Mouse (Mus musculus) ES-E14 (cell line): ENCODE results near the gene Ano10. TPM values are rescaled to one million over a fixed set of nuclear protein-coding genes. Genes with fewer than 3 reads are reported as not detected.

Source experiments
- DNase-seq: peaks from one replicate; pipeline ENCODE4 v3.0.0-alpha.2; 2013; ENCODE audit warnings: low read depth, low spot score
- H3K27ac ChIP-seq: 2 replicates; pipeline ENCODE4 v1.5.1; 2012; ENCODE audit warnings: low read depth, mild to moderate bottlenecking, low read length, moderate library complexity, mixed read lengths; ENCODE audit not compliant: poor library complexity, insufficient read depth, severe bottlenecking
- H3K36me3 ChIP-seq: 2 replicates; pipeline ENCODE4 v1.6.1; 2012; ENCODE audit warnings: mild to moderate bottlenecking, low read length, moderate library complexity, mixed read lengths; ENCODE audit not compliant: control insufficient read depth, poor library complexity, insufficient read depth, severe bottlenecking
- H3K4me1 ChIP-seq, 2 experiments: fragments of 150-350 bp in 1 of 2; sonication (generic) in 1 of 2; 2 replicates each; pipeline ENCODE4 v1.6.1; 2012; ENCODE audit warnings: low read length in 2 of 2, mild to moderate bottlenecking in 1 of 2, mixed read lengths in 1 of 2; ENCODE audit not compliant: control insufficient read depth in 2 of 2, insufficient read depth in 2 of 2, poor library complexity in 1 of 2
- H3K4me3 ChIP-seq, 2 experiments: fragments of 150-350 bp in 1 of 2; sonication (generic) in 1 of 2; 2 replicates each; pipeline ENCODE4 v1.5.1; 2012; ENCODE audit warnings: low read length in 2 of 2, low read depth in 1 of 2, mild to moderate bottlenecking in 1 of 2, mixed read lengths in 1 of 2; ENCODE audit not compliant: insufficient read depth in 1 of 2, poor library complexity in 1 of 2, severe bottlenecking in 1 of 2
- H3K9ac ChIP-seq: 2 replicates; pipeline ENCODE4 v1.6.1; 2012; ENCODE audit warnings: low read depth, mild to moderate bottlenecking, low read length, mixed read lengths; ENCODE audit not compliant: poor library complexity, insufficient read depth, severe bottlenecking
- H3K9me3 ChIP-seq: fragments of 150-350 bp; sonication (generic); 2 replicates; pipeline ENCODE4 v1.6.1; 2012; ENCODE audit warnings: low read depth, mild to moderate bottlenecking, low read length; ENCODE audit not compliant: control insufficient read depth, insufficient read depth
- CHD2 ChIP-seq: IDR thresholded peaks from 2 replicates; pipeline ENCODE4 v1.6.1; 2014; ENCODE audit warnings: mild to moderate bottlenecking, low read depth, low read length, inconsistent platforms
- HCFC1 ChIP-seq: IDR thresholded peaks from 2 replicates; pipeline ENCODE4 v1.6.1; 2012; ENCODE audit warnings: low read length, inconsistent platforms, borderline replicate concordance; ENCODE audit not compliant: insufficient read depth
- MAFK ChIP-seq: IDR thresholded peaks from 2 replicates; pipeline ENCODE4 v1.6.1; 2014; ENCODE audit warnings: mild to moderate bottlenecking, low read depth, low read length, inconsistent platforms; ENCODE audit not compliant: insufficient read depth
- ZC3H11A ChIP-seq: IDR thresholded peaks from 2 replicates; pipeline ENCODE4 v1.6.1; 2012; ENCODE audit warnings: low read depth, mild to moderate bottlenecking, inconsistent platforms, low read length, borderline replicate concordance
- ZNF384 ChIP-seq: IDR thresholded peaks from 2 replicates; pipeline ENCODE4 v1.6.1; 2012; ENCODE audit warnings: low read depth, low read length, inconsistent platforms
- in situ Hi-C, 2 experiments: fragments of 600-800 bp; cut with MboI; formaldehyde crosslinking; loops; one replicate each; pipeline ENCODE4 v1.15.1; 2025; ENCODE audit warnings: low sequenced_read_pairs in 2 of 2, inconsistent platforms in 1 of 2; ENCODE audit not compliant: unreplicated experiment in 2 of 2
- total RNA-seq: library from RNA; depleted of rRNA; stranded (reverse); fragments of 300-350 nt; gene quantifications from 2 replicates; pipeline ENCODE4 v1.2.3, GENCODE M21; 2012; rRNA removed

Gene Ano10
- 13.7 and 15.0 TPM in 2 replicates for total RNA-seq

DNA sequence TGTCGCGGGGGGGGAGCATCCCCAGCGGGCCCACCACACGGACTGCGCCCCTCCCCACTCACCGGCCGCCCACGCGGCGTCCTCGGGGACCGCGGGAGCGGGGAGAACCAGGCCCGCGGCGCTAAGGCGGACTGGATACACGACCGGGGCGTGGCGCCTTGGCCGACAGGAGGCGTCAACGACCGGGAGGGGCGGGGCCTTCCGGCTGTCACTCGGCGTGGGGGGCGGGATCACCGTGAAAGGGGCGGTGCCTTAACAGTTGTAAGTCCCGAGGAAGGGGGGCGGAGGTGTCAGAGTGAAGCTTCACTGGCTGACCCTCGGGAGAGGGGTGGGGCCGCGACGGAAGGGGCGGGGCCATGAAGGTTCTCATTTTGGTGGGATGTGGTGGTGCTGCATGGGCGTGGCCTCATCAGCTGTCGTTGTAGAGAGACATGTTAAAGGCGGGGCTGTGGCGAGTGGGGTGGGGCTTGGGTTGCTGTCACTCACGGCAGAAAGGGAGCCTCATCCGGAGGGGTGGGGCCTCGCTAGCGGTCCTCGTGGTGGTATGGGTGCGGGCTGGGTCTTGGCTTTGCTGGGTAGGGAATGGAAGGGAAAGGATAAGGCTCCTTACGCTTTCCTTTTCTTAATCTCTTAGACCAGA, at the start of gene Ano10:
Gene Ano10 (minus strand): TSS at position 182 of the 640 bp plus-strand sequence.
- H3K9ac ChIP-seq = peak within 1 kb of the TSS; percentile 74
- peak within 1 kb of the TSS; percentile 75 to 82 for H3K4me3 ChIP-seq
- no peaks in the 10 kb centered on the region for H3K9me3 ChIP-seq
- no peak within 1 kb of the TSS for H3K27ac ChIP-seq
- H3K4me1 ChIP-seq = peaks cover 0 to 2% of the 10 kb centered on the region in 2 experiments; a peak in 1 of 4 replicates
- in situ Hi-C loops = no loop called here
- no peaks in the 10 kb centered on the region for H3K36me3 ChIP-seq
- peak; percentile 99 for DNase-seq
- TF ChIP-seq CHD2 = no peak
- no peak for TF ChIP-seq MAFK
- TF ChIP-seq HCFC1 = no peak
- TF ChIP-seq ZNF384 = no peak
- no peak for TF ChIP-seq ZC3H11A

DNA sequence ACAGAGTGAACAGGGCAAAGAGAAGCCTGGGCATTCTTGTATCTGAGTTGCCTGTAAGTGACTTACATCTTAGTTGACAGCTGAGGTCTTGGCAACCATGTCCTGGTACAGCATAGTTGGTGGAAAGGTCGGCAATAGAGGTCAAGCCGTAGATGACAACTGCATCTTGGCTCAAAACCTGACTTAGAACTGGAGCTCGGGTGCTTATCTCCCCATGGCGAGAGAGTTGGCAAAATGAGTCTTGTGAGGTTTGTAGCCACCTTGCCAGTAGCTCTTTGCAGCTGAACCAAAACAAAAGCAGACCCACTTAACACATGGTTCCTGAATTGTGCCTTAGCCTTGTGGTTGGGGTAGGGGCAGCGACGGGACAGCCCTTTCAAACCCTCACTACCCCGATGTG, 49.2 kb upstream of the Ano10 start:
- Histone ChIP-seq H3K4me1 (no peaks in the 10 kb centered on the region), H3K36me3 (no peaks in the 10 kb centered on the region), H3K9me3 (no peaks in the 10 kb centered on the region), H3K9ac (no peak overlapping the region), H3K27ac (no peak overlapping the region), H3K4me3 (no peak overlapping the region)
- in situ Hi-C loops = no loop called here
- DNase-seq = no peak
- no peak for TF ChIP-seq HCFC1
- TF ChIP-seq CHD2 = no peak
- no peak for TF ChIP-seq ZC3H11A
- no peak for TF ChIP-seq MAFK
- no peak for TF ChIP-seq ZNF384

DNA sequence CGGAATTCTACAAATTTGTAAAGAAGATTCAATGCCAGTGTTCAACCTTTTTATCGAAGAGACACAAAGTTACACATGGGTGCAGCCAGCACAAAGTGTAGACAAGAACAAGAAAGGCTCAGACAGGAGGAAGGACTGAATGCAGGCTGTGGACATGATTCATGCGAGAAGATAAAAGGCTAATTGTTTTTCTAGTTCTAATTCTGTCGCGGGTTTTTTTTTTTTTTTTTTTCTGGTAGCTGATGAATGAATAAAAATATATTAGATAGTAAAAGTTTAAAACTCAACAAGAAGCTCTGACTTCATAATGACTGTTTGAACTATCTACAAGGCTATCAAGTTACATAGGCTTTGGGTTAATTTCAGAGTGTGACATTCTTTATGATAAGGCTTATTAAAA, 45.7 kb upstream of the Ano10 start:
- in situ Hi-C loops = no loop called here
- no peaks in the 10 kb centered on the region for H3K4me1 ChIP-seq
- H3K36me3 ChIP-seq = no peaks in the 10 kb centered on the region
- no peak overlapping the region for H3K9ac ChIP-seq
- H3K4me3 ChIP-seq = no peak overlapping the region
- no peaks in the 10 kb centered on the region for H3K9me3 ChIP-seq
- H3K27ac ChIP-seq = no peak overlapping the region
- TF ChIP-seq HCFC1 = no peak
- TF ChIP-seq ZNF384 = no peak
- TF ChIP-seq ZC3H11A = no peak
- no peak for TF ChIP-seq MAFK
- no peak for TF ChIP-seq CHD2
- DNase-seq = no peak

DNA sequence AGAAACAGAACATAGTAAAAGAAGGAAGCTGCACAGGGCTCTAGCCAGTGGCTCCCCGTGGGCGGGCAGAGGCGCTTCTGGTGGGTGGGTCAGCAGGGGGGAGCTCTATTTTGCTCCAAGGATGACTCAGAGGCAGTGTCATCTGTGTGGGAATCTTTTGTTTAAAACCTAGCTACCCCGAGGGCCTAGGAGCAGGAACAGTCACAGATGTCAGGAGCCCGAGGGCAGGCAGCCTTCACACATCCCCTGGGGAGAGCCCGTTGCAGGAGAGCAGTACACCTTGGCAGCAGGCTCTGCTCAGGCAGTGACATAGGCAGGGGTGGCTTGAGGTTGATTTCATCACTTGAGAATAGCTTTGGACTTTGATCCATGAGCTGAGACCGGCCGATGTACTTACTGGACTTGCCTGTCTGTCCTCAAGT, 43.3 kb upstream of the Ano10 start:
- no peak for DNase-seq
- no peak overlapping the region for H3K27ac ChIP-seq

More for the DNA sequence above, 43.3 kb upstream of the Ano10 start:
- Histone ChIP-seq H3K9me3 (no peaks in the 10 kb centered on the region), H3K4me3 (no peak overlapping the region), H3K4me1 (no peaks in the 10 kb centered on the region), H3K36me3 (no peaks in the 10 kb centered on the region), H3K9ac (no peak overlapping the region)
- TF ChIP-seq MAFK (no peak), HCFC1 (no peak), CHD2 (no peak), ZNF384 (no peak), ZC3H11A (no peak)
- in situ Hi-C loops = no loop called here
